Mouse (Mus musculus): ENCODE results near the gene Metap2.
A peak's percentile ranks its signal among the peaks of the same experiment; 100 is the strongest.
"Not testable (repeated sequence)": the region's sequence is repeated elsewhere in the genome, so short reads cannot be mapped to it uniquely, and the experiment has no call there.

The Metap2 gene

DNA sequence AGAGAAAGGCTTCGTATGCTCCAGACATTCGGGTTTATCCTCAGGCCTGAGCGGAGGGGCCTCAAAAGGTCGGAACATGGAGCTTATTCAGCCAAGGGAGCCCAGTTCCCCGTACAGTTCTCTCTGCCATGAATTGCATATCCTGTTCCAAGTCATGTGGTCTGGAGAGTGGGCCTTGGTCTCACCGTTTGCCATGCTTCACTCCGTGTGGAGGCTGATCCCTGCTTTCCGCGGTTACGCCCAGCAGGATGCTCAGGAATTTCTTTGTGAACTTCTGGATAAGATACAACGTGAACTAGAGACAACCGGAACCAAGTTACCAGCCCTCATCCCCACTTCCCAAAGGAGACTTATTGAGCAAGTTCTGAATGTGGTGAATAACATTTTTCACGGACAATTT, 50.2 kb downstream of the Metap2 start:
- no peak for DNase-seq (ENCODE audit: extremely low spot score)

- DNase-seq (ENCODE audit: extremely low spot score) = not testable (repeated sequence)
Measured at GRCm38 (mm10) chr10:93835115-93835514, 61.8 kb downstream of the Metap2 start.

- no peak for DNase-seq (ENCODE audit: extremely low spot score)
Measured at GRCm38 (mm10) chr10:93834394-93834745, 62.5 kb downstream of the Metap2 start.

DNA sequence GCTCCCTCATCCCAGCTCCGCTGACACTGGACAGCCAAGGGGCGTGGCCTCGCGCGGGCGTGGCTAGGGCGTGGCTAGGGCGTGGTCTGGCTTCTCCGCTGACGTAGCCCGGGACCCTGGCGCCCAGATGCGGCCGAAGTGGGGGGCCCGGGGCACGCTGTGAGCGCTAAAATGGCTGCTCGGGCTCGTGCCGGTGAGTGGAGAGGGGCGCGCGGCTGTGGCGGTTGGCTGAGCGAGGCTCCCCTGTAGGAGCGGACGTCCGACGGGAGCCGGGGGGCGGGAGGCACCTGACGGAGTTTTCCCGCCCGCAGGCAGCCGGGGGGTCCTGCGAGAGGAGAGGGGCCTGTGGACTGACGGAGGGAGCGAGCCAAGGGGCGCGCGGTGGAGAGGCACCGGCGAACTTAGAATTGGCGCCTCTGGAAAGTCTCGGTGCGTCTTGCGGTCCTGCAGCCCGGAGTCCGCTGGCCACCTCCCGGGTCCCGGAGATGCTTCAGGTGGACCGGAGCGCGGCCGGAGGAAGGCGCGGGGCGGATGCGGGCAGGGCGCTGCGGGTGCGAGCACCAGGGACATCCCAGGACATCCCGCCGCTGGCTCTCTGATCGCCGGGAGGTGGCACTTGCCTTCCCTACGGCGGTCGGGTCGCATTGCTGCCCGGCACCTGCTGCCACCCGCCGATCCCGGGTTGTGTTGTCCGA, 63.0 kb downstream of the Metap2 start:
- peak; percentile 98 for DNase-seq (ENCODE audit: extremely low spot score)

- no peak for DNase-seq (ENCODE audit: extremely low spot score)
Measured at GRCm38 (mm10) chr10:93833370-93833698, 63.6 kb downstream of the Metap2 start.

DNA sequence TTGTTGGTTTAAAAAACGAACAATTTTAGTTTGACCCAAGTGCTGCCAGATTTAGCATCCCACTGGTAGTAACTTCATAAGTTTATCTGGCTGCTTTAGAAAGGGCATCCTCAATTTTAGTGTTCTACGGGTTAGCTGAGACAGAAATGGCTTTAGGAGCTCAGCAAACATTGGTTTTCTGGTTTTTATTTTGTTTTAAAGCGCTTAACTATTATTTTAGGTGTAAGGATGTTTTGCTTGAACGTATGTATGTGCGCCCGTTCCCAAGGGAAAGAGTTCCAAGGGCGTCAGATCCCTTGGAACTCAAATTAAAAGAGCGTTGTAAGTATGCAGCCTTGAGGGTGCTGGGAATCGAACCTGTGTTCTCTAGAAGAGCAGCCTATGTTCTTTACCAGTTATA, 64.1 kb downstream of the Metap2 start:
- no peak for DNase-seq (ENCODE audit: extremely low spot score)

- peak; percentile 45 for DNase-seq (ENCODE audit: extremely low spot score)
Measured at GRCm38 (mm10) chr10:93831730-93832574, 64.9 kb downstream of the Metap2 start.

DNA sequence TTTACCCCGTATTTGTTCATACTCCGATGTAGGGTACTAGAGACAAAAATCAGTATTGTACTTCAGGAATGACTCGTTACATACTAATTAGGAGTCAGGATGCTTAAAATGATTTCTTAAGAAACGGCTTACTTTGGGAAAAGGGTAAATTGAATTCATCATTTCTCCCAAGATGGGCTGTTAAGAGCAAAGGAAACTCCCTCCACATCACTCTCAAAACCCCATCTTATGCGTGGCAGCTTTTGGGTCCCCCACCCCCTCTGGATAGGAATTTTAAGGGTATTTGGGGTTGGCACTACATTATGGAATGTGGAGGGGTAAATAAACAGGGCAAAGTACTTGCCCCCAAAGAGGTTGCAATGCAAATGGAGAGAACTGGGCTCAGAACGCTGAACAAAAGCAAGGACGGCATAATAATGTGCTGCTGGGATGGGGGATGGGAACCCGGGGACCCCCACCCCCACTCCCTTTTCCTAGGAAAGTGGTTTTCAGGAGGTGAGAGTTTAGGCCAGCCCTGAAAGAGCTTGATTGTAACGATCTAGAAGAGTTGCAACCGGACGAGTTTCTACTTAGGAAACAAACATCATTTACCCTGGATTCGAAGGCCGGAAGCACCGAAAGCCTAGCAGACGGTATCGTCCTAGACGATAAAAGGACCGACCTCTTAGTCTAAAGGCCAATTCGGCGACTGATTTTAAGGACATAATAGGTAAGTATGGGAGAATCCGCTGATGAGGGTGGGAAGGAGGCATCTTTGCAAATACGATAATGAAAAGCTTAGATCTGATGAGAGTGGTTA, 65.8 kb downstream of the Metap2 start, which contains the start of gene Usp44:
Usp44 (plus strand) TSS at position 625 of the 799 bp plus-strand sequence.
- DNase-seq (ENCODE audit: extremely low spot score) = peak; percentile 40

- DNase-seq (ENCODE audit: extremely low spot score) = no peak
Measured at GRCm38 (mm10) chr10:93829898-93830831, 66.7 kb downstream of the Metap2 start.

DNA sequence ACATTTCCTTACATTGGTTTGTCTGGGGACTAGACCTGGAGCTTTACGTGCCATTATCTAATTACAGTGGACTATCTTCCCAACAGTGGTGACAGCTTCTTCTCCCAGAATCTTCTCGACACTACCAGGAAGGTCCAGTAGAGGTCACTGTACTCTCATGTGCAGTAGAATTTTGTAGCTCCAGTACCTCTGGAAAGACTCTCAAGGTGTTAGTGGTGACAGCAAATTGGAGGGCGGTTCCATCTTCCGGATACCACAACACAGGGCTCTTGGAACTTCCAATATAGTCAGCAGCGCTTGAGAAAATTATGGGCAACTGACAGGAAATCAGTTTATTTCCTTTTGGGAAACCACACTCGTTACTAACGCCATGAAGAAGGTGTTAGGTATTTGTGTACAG, 78.2 kb downstream of the Metap2 start:
- peak; percentile 74 for DNase-seq (ENCODE audit: extremely low spot score)

DNA sequence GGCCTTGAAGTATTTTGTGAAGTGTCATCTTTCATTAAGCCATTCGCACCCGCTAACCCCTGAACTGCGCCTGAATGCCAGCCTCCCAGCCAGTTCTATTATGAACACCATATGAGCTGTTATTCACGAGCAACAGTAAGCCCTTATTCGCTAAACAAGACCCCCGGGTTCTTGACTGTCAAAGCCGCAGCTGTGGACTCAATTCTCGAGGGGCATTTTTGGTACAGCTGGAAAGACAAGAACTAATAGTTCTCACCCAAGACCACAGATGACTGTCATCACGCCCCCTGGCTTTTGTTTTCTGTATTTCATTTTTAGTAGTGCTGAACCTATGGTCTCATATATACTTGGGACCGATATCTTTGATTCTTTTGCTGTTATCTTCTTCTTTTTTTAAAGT, 83.1 kb downstream of the Metap2 start:
- no peak for DNase-seq (ENCODE audit: extremely low spot score)

DNA sequence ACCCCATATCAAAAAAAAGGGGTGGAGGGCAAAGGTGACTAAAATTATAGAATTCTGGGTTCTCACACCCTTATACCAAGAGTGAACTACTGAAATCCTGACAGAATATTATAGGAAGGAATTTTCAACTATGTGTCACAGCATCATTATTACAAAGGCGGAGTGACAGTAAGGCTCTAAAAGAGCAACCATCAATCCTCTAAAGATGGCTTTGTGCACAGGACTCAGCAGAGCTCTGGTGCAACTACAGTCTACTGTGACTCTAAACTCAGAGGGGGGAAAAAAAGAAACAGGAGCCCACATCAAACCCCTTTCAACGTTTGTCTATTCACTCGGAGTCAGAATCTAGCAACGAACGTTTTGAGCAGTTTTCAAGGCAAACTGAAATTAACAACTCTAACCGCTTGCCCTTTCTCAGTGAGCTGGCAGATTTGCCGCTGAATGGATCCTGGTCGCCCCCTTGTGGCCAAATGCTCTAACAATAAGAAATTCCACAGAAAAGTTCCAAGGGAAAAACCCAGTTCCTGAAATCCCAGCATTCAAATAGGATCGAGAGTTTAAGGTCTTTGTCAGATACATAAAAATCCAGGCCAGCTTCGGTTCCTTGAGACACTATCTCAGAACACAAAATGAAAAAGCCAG, 84.0 kb downstream of the Metap2 start:
- peak; percentile 80 for DNase-seq (ENCODE audit: extremely low spot score)

- no peak for DNase-seq (ENCODE audit: extremely low spot score)
Measured at GRCm38 (mm10) chr10:93812098-93812497, 84.8 kb downstream of the Metap2 start.

GRCm38 (mm10) chr10:93810590-93811185, 86.2 kb downstream of the Metap2 start:
- no peak for DNase-seq (ENCODE audit: extremely low spot score)

DNA sequence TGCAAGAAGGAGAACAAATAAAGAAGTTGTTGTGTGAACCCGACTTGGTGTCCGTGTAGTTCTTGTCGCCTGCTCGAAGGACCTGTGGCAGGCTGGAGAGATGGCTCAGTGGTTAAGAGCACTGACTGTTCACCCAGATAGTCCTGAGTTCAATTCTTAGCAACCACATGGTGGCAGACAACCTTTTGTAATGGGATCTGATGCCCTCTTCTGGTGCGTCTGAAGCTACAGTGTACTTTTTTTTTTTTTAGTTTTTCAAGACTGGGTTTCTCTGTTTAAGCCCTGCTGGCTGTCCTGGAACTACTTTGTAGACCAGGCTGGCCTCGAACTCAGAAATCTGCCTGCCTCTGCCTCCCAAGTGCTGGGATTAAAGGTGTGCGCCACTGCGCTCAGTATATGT, 87.5 kb downstream of the Metap2 start:
- not testable (repeated sequence) for DNase-seq (ENCODE audit: extremely low spot score)
